Mouse (Mus musculus): ENCODE measurements around the gene H2-M5.

DNA sequence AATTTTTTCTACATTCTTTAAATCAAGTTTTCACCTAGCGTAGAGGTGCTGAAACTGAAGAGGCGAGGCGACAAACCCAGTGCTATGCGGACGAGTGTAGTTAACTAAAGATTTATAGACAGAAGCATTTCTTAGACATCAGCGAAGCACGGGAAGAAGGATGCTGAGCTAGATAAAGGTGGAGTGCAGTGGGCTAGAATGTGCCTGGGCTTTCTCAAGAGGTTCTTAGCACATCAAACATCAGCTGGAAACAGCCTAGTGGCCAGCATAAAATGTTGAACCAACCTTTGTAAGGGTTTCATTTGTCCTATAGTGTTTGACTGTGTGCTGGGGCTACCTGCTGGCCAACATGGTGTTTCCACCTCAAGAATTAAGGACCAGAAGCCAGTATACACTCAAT is 11.5 kb upstream of the H2-M5 start, which contains the start of gene Zfp57:
- TF ChIP-seq MAFK (IDR thresholded peaks at IDR 0.05; ENCODE audit: insufficient read depth, low read depth, low read length): no peak
- TF ChIP-seq ZC3H11A (IDR thresholded peaks at IDR 0.05; ENCODE audit: borderline replicate concordance, low read depth, low read length): no peak
- TF ChIP-seq CHD2 (IDR thresholded peaks at IDR 0.05; ENCODE audit: low read depth, low read length): no peak
- no peak for TF ChIP-seq HCFC1 (IDR thresholded peaks at IDR 0.05; ENCODE audit: borderline replicate concordance, insufficient read depth, low read length)
- no peak for TF ChIP-seq ZNF384 (IDR thresholded peaks at IDR 0.05; ENCODE audit: low read depth, low read length)
